Mouse (Mus musculus) heart, adult 2 months (tissue): Measurements from ENCODE around the gene Wnt7a.

Experiments used
- CTCF ChIP-seq: fragments of 200-600 bp; IDR thresholded peaks from 2 replicates; pipeline ENCODE4 v1.8.1; 2022; ENCODE audit warnings: antibody characterized with exemption, mild to moderate bottlenecking, moderate library complexity
- EP300 ChIP-seq: fragments of 200-500 bp; IDR thresholded peaks from 2 replicates; pipeline ENCODE4 v1.6.1; 2011; ENCODE audit warnings: low read depth, low read length, control low read depth; ENCODE audit not compliant: insufficient read depth
- POLR2A ChIP-seq: fragments of 200-500 bp; IDR thresholded peaks from 2 replicates; pipeline ENCODE4 v1.6.1; 2011; ENCODE audit warnings: mild to moderate bottlenecking, low read depth, low read length, control low read depth; ENCODE audit not compliant: insufficient read depth

- no peak for TF ChIP-seq POLR2A
- TF ChIP-seq CTCF: no peak
- no peak for TF ChIP-seq EP300
Observed at GRCm38 (mm10) chr6:91445316-91445715, 34.2 kb upstream of the Wnt7a start.
